Mouse (Mus musculus) limb, embryonic 14.5 days (tissue): Measurements from ENCODE around the gene Rpia. TPM values are rescaled to one million over a fixed set of nuclear protein-coding genes. Genes with fewer than 3 reads are reported as not detected.

ENCODE experiments used
- ATAC-seq: fragments of 200-750 bp; cut with Nextera tagmentation; 2 replicates; pipeline ENCODE4 v1.8.0; 2017; ENCODE audit warnings: low read depth, moderate number of reproducible peaks, moderate TSS enrichment; ENCODE audit not compliant: low FRiP score
- DNase-seq: peaks from one replicate; pipeline ENCODE4 v3.0.0-alpha.2; 2015; ENCODE audit warnings: low spot score
- H3K27ac ChIP-seq: fragments of 300-500 bp; sonication (generic); replicated peaks from 2 replicates; pipeline ENCODE4 v1.5.1; 2014; ENCODE audit warnings: low read depth, mild to moderate bottlenecking, low read length, moderate library complexity, mixed read lengths
- H3K27me3 ChIP-seq: fragments of 300-500 bp; sonication (generic); 2 replicates; pipeline ENCODE4 v1.6.1; 2014; ENCODE audit warnings: low read length, mixed read lengths; ENCODE audit not compliant: control insufficient read depth, insufficient read depth
- H3K36me3 ChIP-seq: fragments of 300-500 bp; sonication (generic); 2 replicates; pipeline ENCODE4 v1.6.1; 2014; ENCODE audit warnings: mild to moderate bottlenecking, low read length, moderate library complexity, mixed read lengths; ENCODE audit not compliant: control insufficient read depth, insufficient read depth
- H3K4me1 ChIP-seq: fragments of 300-500 bp; sonication (generic); 2 replicates; pipeline ENCODE4 v1.6.1; 2014; ENCODE audit warnings: antibody characterized with exemption, low read length, mixed read lengths; ENCODE audit not compliant: control insufficient read depth, insufficient read depth
- H3K4me2 ChIP-seq: fragments of 300-500 bp; sonication (generic); replicated peaks from 2 replicates; pipeline ENCODE4 v1.6.1; 2014; ENCODE audit warnings: low read depth, mild to moderate bottlenecking, low read length, moderate library complexity; ENCODE audit not compliant: severe bottlenecking
- H3K4me3 ChIP-seq: fragments of 300-500 bp; sonication (generic); replicated peaks from 2 replicates; pipeline ENCODE4 v1.5.1; 2014; ENCODE audit warnings: low read length
- H3K9ac ChIP-seq: fragments of 300-500 bp; sonication (generic); 2 replicates; pipeline ENCODE4 v1.6.1; 2014; ENCODE audit warnings: mild to moderate bottlenecking, low read depth, low read length, moderate library complexity; ENCODE audit not compliant: severe bottlenecking
- H3K9me3 ChIP-seq: fragments of 300-500 bp; sonication (generic); 2 replicates; pipeline ENCODE4 v1.6.1; 2016; ENCODE audit warnings: low read length; ENCODE audit not compliant: control insufficient read depth
- POLR2A ChIP-seq: fragments of 200-500 bp; IDR thresholded peaks from 2 replicates; pipeline ENCODE4 v1.8.0; 2012; ENCODE audit warnings: inconsistent platforms, mild to moderate bottlenecking, moderate library complexity, borderline replicate concordance; ENCODE audit not compliant: insufficient read depth, insufficient read length; ENCODE audit errors: extremely low read depth
- WGBS: fragments of 180-500 bp; shearing (Covaris S2); extraction: QIAGEN DNeasy Blood & Tissue Kit; methylation state at CpG from one replicate; pipeline ENCODE4 v1.1.7; 2014; 5-methylcytosine and 5-hydroxymethylcytosine counted together
- polyA plus RNA-seq, 2 experiments: library from polyadenylated mRNA; depleted of rRNA in 1 of 2; stranded (reverse) in 1 of 2; unstranded in 1 of 2; fragments of >200 nt; fragmentation: Nextera tagmentation in 1 of 2; extraction: Ambion mirVana in 1 of 2; gene quantifications; 2 replicates each; pipeline versions ENCODE4 v1.2.1 to v1.2.3; 2012 to 2014

Rpia gene
- polyA plus RNA-seq, 2 experiments, result 2.8 to 24.3 TPM

DNA sequence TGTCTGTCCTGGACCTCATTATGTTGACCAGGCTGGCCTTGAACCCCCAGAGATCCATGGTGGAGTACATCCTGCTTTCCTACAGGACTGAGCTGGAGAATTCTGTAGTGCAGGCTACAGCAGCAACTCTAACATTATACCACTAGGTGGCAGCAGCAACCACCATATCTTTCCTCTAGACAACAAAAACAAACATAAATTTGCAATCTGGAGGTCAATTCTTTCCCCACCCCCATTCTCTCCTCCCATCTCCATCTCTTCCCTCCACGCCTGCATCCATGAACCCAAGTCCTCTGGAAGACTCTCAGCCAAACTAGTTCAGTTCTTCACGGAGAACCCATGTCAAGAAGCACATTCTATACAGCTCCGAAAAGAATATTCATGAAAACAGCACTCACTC lies 12.6 kb upstream of the Rpia start:
- WGBS, result 28% methylated on average over 3 of the region's 3 CpGs

DNA sequence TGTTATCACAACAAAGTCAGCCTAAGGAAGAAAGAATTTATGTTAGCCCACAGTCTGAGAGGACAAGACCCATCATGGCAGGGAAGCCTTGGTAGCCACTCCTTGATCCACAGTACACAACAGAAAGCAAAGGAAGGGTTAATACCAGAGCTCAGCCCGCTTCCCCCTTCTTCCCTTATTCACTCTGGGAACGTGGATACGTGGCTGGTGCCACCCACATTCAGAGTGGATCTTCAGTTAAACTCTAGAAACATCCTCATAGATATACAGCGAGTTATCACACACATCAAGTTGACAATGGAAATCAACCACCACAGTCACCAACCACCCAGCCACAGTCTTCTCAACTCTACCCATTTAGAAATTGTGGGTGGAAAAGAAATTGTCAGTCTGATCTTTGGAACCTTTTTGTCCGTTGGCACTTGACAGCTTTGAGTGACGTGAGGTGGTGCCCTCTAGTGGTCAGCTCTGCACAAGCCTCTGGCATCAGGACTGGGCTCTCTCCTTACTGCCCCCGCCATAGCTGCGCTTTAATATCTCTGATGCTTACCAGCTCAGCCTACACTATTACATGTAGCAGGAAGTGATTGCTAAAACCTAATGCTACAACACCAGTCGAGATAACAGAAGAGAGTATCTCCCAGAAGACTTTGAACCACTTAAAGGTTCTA lies 5.7 kb upstream of the Rpia start:
- no peak for DNase-seq

More for the DNA sequence above, 12.6 kb upstream of the Rpia start:
- TF ChIP-seq POLR2A, result no peak
- Histone ChIP-seq H3K4me3 (no peak overlapping the region), H3K9ac (no peak overlapping the region), H3K27ac (no peak overlapping the region), H3K4me2 (peak overlapping the region; percentile 33; the same call in 1 of the 2 replicates), H3K4me1 (no peaks in the 10 kb centered on the region), H3K36me3 (no peaks in the 10 kb centered on the region), H3K9me3 (no peaks in the 10 kb centered on the region), H3K27me3 (no peaks in the 10 kb centered on the region)
- ATAC-seq, result no peak; the same call in 1 of the 2 replicates
- DNase-seq, result peak; percentile 82

DNA sequence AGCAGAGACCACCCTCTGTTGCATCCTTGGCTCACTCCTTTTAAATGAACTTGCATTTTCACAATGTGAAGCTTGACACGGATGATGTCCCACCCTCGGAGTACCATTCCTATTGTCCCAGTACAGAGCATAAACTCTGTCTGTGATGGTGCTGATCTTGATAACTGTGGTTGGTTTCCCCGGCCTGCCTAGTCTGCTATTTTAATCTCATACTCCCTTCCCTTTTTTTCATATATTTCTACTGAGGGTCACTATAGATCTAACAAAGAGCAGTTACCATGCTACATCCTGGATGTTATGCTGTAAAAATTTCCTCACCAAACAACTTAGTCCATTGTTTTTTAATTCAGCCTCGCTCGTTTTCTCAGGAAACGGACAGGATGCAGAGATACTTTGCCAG lies 4.9 kb upstream of the Rpia start:
- WGBS, result 84% methylated on average over 6 of the region's 6 CpGs
- H3K27me3 ChIP-seq, result no peaks in the 10 kb centered on the region
- DNase-seq, result no peak

More for the DNA sequence above, 5.7 kb upstream of the Rpia start:
- ATAC-seq, result no peak; the same call in 1 of the 2 replicates
- H3K4me3 ChIP-seq, result no peak overlapping the region
- no peak overlapping the region for H3K27ac ChIP-seq
- H3K36me3 ChIP-seq, result no peaks in the 10 kb centered on the region
- peaks cover 2% of the 10 kb centered on the region; the same call in 1 of the 2 replicates for H3K4me1 ChIP-seq
- no peaks in the 10 kb centered on the region for H3K27me3 ChIP-seq
- no peak overlapping the region for H3K9ac ChIP-seq
- no peak overlapping the region for H3K4me2 ChIP-seq
- 29% methylated on average over 9 of the region's 9 CpGs for WGBS
- TF ChIP-seq POLR2A, result no peak
- no peaks in the 10 kb centered on the region for H3K9me3 ChIP-seq

DNA sequence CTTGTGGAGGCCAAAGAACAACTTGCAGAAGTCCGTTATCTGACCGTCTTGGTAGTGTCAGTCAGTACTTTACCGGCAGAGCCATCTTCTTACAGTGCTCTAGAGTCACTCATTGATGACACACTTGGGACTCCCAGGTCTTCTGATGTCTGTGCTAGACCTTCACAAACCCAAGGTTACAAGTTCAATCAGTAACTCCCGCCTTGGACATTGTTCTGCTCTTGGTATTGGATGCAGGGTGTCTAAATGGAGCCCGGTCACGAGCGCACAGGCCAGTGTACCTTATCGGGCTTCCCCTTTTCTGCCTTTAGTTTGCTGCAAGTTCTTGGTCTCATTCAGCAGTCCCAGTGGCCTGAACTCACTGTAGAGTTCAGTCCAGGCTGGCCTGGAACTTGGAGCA lies 612 bp upstream of the Rpia start:
- Histone ChIP-seq H3K4me3 (peak overlapping the region; percentile 60), H3K4me2 (peak overlapping the region; percentile 80), H3K27me3 (no peaks in the 10 kb centered on the region), H3K27ac (0 out of 2 replicates have a peak overlapping the region, but pooled peaks have one; percentile 29), H3K36me3 (0 out of 2 replicates have a peak, but pooled peaks cover 3% of the 10 kb centered on the region), H3K4me1 (peaks cover 13% of the 10 kb centered on the region), H3K9me3 (no peaks in the 10 kb centered on the region), H3K9ac (peak overlapping the region; percentile 64)
- ATAC-seq, result 0 out of 2 replicates have a peak, but pooled peaks have one; percentile 2
- DNase-seq, result no peak
- TF ChIP-seq POLR2A, result no peak
- WGBS, result 37% methylated on average over 8 of the region's 8 CpGs

More for the DNA sequence above, 4.9 kb upstream of the Rpia start:
- Histone ChIP-seq H3K4me3 (no peak overlapping the region), H3K9ac (no peak overlapping the region), H3K4me1 (peaks cover 4% of the 10 kb centered on the region; the same call in 1 of the 2 replicates), H3K9me3 (no peaks in the 10 kb centered on the region), H3K36me3 (no peaks in the 10 kb centered on the region), H3K4me2 (no peak overlapping the region), H3K27ac (no peak overlapping the region)
- ATAC-seq, result no peak
- TF ChIP-seq POLR2A, result no peak

DNA sequence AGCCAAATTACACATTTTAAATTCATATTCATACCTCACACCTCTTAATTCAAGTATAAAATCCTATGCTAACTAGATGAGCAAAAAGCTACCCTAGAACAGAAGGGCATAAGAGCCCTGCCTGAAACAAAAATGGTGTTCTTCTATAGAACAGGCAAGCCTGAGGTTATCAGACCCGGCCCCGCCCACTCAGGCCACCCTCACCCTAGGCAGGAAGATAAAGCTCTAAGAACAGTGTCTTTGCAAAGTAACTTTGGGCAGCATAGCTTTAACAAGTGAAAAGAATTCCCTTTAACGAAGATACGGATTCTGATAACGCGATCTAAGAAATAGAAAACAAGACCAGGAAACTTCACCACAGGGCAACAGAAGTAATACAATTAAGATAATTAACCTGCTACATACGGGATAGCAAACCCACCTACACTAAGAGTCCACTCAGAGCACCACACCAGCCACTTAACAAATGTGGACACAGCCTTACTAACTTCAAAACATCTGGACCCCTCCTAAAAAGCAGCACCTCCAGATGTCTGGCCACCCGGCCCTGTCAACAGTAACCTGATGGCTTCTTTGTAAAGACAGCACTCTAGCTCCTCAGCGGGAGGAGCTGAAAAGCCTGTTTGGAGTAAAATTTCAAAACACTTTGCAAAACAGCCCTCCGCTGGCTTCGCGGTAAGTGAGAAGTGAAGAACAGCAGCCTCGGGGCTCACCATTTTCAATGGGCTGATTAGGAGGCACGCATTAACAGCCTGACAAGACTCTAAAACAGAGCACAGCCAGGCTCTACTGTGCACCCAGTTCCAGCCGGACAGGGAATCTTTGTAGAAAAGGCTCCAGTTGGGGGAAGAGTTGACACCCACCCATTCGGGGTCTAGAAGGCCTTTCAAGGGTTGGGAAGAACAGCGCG lies 925 bp downstream of the Rpia start:
- peaks cover 13% of the 10 kb centered on the region for H3K4me1 ChIP-seq
- 0 out of 2 replicates have a peak, but pooled peaks cover 3% of the 10 kb centered on the region for H3K36me3 ChIP-seq
- peak overlapping the region; percentile 80 for H3K4me2 ChIP-seq
- peak overlapping the region; percentile 70; the same call in 1 of the 2 replicates for H3K27ac ChIP-seq
- DNase-seq (peak; percentile 57), ATAC-seq (no peak)
- H3K27me3 ChIP-seq, result no peaks in the 10 kb centered on the region
- no peak for TF ChIP-seq POLR2A
- 9% methylated on average over 18 of the region's 18 CpGs for WGBS
- no peaks in the 10 kb centered on the region for H3K9me3 ChIP-seq
- peak overlapping the region; percentile 68 for H3K9ac ChIP-seq
- H3K4me3 ChIP-seq, result peak overlapping the region; percentile 60
